Mouse (Mus musculus) CD4-positive, CD25-positive, alpha-beta regulatory T cell, adult 4 months (primary cell): ENCODE results near the gene BC030867. TPM values are rescaled to one million over a fixed set of nuclear protein-coding genes. Genes with fewer than 3 reads are reported as not detected.
"Not testable (repeated sequence)": the region's sequence is repeated elsewhere in the genome, so short reads cannot be mapped to it uniquely, and the experiment has no call there.

Experiments used
- ATAC-seq: one replicate; pipeline ENCODE4 v1.8.0; 2017
- polyA plus RNA-seq, 2 experiments: library from polyadenylated mRNA; unstranded; fragments of 100-300 nt; shearing (Covaris generic); gene quantifications; one replicate each; pipeline ENCODE4 v1.2.1; 2017

Gene BC030867
- polyA plus RNA-seq, 2 experiments from 2014 or later, result 0.40 to 1.8 TPM

- no peak for ATAC-seq
These were observed 8.8 kb downstream of the BC030867 start for GRCm38 (mm10) chr11:102257514-102257913.

GRCm38 (mm10) chr11:102258095-102258494 lies 9.4 kb downstream of the BC030867 start:
- ATAC-seq, result no peak

- ATAC-seq, result no peak
These were observed 9.8 kb downstream of the BC030867 start for GRCm38 (mm10) chr11:102258521-102258920.

GRCm38 (mm10) chr11:102263211-102263610 lies 14.5 kb downstream of the BC030867 start:
- no peak for ATAC-seq

GRCm38 (mm10) chr11:102265816-102266215 lies 17.1 kb downstream of the BC030867 start:
- no peak for ATAC-seq

- no peak for ATAC-seq
These were observed 18.1 kb downstream of the BC030867 start for GRCm38 (mm10) chr11:102266631-102267355.

GRCm38 (mm10) chr11:102267480-102267879 lies 18.8 kb downstream of the BC030867 start:
- ATAC-seq, result peak; percentile 49

- no peak for ATAC-seq
These were observed 20.0 kb downstream of the BC030867 start, which contains the start of gene Asb16 for GRCm38 (mm10) chr11:102268520-102269244. Asb16 (plus strand) TSS chr11:102268743.

GRCm38 (mm10) chr11:102276411-102276915 lies 27.8 kb downstream of the BC030867 start:
- ATAC-seq, result no peak

- no peak for ATAC-seq
These were observed 29.1 kb downstream of the BC030867 start for GRCm38 (mm10) chr11:102277754-102278153.

GRCm38 (mm10) chr11:102279595-102279994 lies 30.9 kb downstream of the BC030867 start:
- no peak for ATAC-seq

GRCm38 (mm10) chr11:102280267-102280666 lies 31.6 kb downstream of the BC030867 start:
- not testable (repeated sequence) for ATAC-seq

- no peak for ATAC-seq
These were observed 35.2 kb downstream of the BC030867 start for GRCm38 (mm10) chr11:102283922-102284321.

- peak; percentile 98 for ATAC-seq
These were observed 35.9 kb downstream of the BC030867 start, which contains the start of gene Tmub2 for GRCm38 (mm10) chr11:102284501-102285094. Tmub2 (plus strand) TSS chr11:102284931.

- ATAC-seq, result peak; percentile 54
These were observed 36.6 kb downstream of the BC030867 start for GRCm38 (mm10) chr11:102285095-102285834.

- ATAC-seq, result no peak
These were observed 38.8 kb downstream of the BC030867 start for GRCm38 (mm10) chr11:102287485-102287884.

- ATAC-seq, result no peak
These were observed 39.5 kb downstream of the BC030867 start for GRCm38 (mm10) chr11:102288027-102288804.

- no peak for ATAC-seq
These were observed 40.2 kb downstream of the BC030867 start for GRCm38 (mm10) chr11:102288913-102289312.

GRCm38 (mm10) chr11:102289511-102290100 lies 40.9 kb downstream of the BC030867 start:
- no peak for ATAC-seq

GRCm38 (mm10) chr11:102290141-102290540 lies 41.5 kb downstream of the BC030867 start:
- no peak for ATAC-seq

GRCm38 (mm10) chr11:102291051-102291535 lies 42.4 kb downstream of the BC030867 start:
- ATAC-seq, result no peak
